Mouse (Mus musculus) E14TG2a.4 (cell line): ENCODE results near the gene Sh3glb1.

Experiments
- CTCF ChIP-seq: conservative IDR thresholded peaks from 2 replicates; pipeline ENCODE4 v1.5.1; 2014; ENCODE audit warnings: low read length
- NANOG ChIP-seq: IDR thresholded peaks from 2 replicates; pipeline ENCODE4 v1.6.1; 2014; ENCODE audit warnings: borderline replicate concordance, low read length, mixed read lengths
- POU5F1 ChIP-seq: IDR thresholded peaks from 2 replicates; pipeline ENCODE4 v1.6.1; 2014; ENCODE audit warnings: low read length, borderline replicate concordance

- TF ChIP-seq CTCF, result no peak
- TF ChIP-seq POU5F1, result no peak
- no peak for TF ChIP-seq NANOG
These were observed 78.0 kb downstream of the Sh3glb1 start for GRCm38 (mm10) chr3:144642141-144642540.
